Mouse (Mus musculus): ENCODE measurements around the gene Aqp11.

The Aqp11 gene

GRCm38 (mm10) chr7:97737638-97738456 is at the start of gene Aqp11:
Gene Aqp11 (minus strand): TSS chr7:97738289.
- DNase-seq (ENCODE audit: low spot score in 2 of 2): peak; percentile 84 to 87

- no peak for DNase-seq (ENCODE audit: low spot score in 2 of 2)
These were observed 45.4 kb upstream of the Aqp11 start for GRCm38 (mm10) chr7:97783523-97783922.

GRCm38 (mm10) chr7:97781496-97781895 is 43.4 kb upstream of the Aqp11 start:
- DNase-seq (ENCODE audit: low spot score in 2 of 2): no peak

GRCm38 (mm10) chr7:97780815-97781214 is 42.7 kb upstream of the Aqp11 start:
- no peak for DNase-seq (ENCODE audit: low spot score in 2 of 2)

GRCm38 (mm10) chr7:97780222-97780621 is 42.1 kb upstream of the Aqp11 start:
- no peak for DNase-seq (ENCODE audit: low spot score in 2 of 2)

- DNase-seq (ENCODE audit: low spot score in 2 of 2): no peak
These were observed 39.1 kb upstream of the Aqp11 start for GRCm38 (mm10) chr7:97777191-97777590.

- no peak for DNase-seq (ENCODE audit: low spot score in 2 of 2)
These were observed 37.8 kb upstream of the Aqp11 start for GRCm38 (mm10) chr7:97775923-97776322.

GRCm38 (mm10) chr7:97775380-97775779 is 37.3 kb upstream of the Aqp11 start:
- DNase-seq (ENCODE audit: low spot score in 2 of 2): no peak

GRCm38 (mm10) chr7:97770841-97771620 is 32.9 kb upstream of the Aqp11 start:
- no peak for DNase-seq (ENCODE audit: low spot score in 2 of 2)

GRCm38 (mm10) chr7:97769020-97769419 is 30.9 kb upstream of the Aqp11 start:
- DNase-seq (ENCODE audit: low spot score in 2 of 2): no peak

- DNase-seq (ENCODE audit: low spot score in 2 of 2): no peak
These were observed 29.8 kb upstream of the Aqp11 start for GRCm38 (mm10) chr7:97767841-97768240.

- no peak for DNase-seq (ENCODE audit: low spot score in 2 of 2)
These were observed 28.5 kb upstream of the Aqp11 start for GRCm38 (mm10) chr7:97766406-97767166.

GRCm38 (mm10) chr7:97765963-97766347 is 27.9 kb upstream of the Aqp11 start:
- no peak for DNase-seq (ENCODE audit: low spot score in 2 of 2)

- DNase-seq (ENCODE audit: low spot score in 2 of 2): no peak
These were observed 27.3 kb upstream of the Aqp11 start for GRCm38 (mm10) chr7:97765181-97765962.

- DNase-seq (ENCODE audit: low spot score in 2 of 2): no peak
These were observed 26.5 kb upstream of the Aqp11 start for GRCm38 (mm10) chr7:97764591-97764990.

- no peak for DNase-seq (ENCODE audit: low spot score in 2 of 2)
These were observed 19.1 kb upstream of the Aqp11 start for GRCm38 (mm10) chr7:97756967-97757881.

GRCm38 (mm10) chr7:97749207-97750190 is 11.4 kb upstream of the Aqp11 start:
- DNase-seq (ENCODE audit: low spot score in 2 of 2): no peak

- DNase-seq (ENCODE audit: low spot score in 2 of 2): no peak
These were observed 10.6 kb upstream of the Aqp11 start for GRCm38 (mm10) chr7:97748527-97749206.
